Mouse (Mus musculus): Measurements from ENCODE around the gene Zgpat.
A peak's percentile ranks its signal among the peaks of the same experiment; 100 is the strongest.

The Zgpat gene

DNA sequence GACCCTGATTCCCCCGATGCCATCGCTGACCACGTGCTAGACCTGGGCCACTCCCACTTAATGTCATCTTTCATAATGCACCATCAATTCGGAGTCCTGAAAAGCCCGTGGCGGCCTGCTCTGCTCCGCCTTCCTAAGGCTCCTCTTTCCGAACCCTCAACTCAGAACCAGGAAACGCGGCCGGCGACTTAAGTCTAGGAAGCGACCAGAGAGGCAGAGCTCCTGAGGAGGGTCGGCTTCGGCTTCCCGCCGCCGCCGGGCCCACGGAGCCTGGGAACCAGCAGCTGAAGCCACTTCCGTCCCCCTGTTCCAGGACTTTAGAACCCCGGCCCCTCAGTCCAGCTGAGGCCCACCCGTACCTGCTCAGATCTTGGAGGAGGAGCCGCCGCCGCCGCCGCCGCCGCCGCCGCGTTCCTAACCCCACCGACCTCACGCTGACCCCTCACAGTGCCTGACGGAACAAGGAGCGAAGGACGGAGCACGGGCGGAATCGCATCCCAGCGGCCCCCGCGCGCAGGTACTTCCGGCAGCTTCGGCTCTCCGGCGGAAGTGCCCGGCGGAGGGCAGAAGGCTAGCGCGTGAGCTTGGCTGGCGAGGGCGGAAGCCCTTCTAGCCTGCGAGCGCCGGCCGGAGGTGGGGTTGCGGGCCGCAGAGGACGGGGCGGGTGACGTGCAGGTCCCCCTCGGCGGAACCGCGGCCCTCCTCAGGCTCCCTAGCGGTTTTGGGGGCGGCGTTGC is at the start of gene Zgpat, which contains the start of gene Arfrp1:
Zgpat (plus strand) TSS at position 69 of the 737 bp plus-strand sequence.
Arfrp1 (minus strand) TSS at position 545 of the 737 bp plus-strand sequence.
- peak; percentile 91 for DNase-seq (ENCODE audit: low spot score)

DNA sequence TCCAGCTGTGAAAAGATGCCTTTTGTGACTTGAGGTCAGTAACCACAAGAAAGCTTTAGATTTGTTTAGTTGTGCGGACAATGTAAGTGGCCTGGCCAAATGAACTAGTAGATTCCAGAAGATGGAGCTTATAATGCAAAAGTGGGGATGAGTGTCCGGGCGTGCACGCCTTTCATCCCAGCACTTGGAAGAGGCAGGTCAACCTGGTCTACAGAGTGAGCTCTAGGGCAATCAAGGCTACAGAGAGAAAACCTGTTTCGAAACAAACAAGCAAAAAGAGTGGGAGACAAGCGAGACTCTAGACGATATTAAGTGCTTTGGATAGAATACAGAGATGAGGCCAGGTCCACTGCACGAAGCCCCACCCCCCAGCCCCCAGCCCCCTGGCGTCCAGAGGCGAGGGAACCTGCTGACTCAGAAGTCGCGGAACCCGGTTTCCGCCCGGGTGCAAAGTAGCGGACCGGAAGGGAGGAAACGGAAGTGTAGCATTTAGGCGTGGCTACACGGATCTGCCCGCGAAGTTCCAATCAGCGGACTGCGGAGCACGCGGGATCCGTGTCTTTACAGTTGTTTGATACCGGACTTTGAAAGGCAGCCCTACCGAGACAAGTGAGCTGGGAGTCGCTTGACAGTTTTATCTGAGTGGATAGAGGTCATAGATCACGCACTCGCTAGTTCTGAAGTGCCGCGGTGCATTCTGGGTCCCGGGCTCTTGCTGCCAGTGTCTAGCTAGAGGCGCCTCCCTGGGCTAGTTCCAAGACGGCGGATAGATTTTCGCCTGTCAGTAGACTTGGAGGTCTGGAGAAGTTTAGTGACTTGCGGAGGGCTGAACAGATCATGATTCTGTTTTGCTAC is 45.3 kb upstream of the Zgpat start, which contains the start of gene Rtel1:
Rtel1 (plus strand) TSS at position 492 of the 855 bp plus-strand sequence.
- DNase-seq (ENCODE audit: low spot score), result peak; percentile 90

DNA sequence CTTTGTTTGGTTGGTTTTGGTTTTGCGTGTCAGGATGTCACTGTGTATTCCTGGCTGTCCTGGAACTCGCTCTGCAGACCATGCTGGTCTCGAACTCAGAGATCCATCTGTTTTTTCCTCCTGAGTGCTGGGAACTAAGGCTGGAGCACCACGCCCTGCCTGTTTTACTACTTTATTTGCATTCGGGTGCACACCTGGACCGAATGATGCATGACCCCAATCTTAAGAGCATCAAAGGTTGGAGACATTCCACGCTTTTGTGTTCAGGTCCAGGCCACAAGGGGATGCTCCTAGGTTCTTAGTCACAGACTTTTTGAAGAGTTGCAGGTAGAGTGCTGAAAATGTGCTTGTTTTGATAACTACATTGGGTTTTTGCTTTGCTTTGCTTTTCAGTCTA is 44.6 kb upstream of the Zgpat start:
- no peak for DNase-seq (ENCODE audit: low spot score)

DNA sequence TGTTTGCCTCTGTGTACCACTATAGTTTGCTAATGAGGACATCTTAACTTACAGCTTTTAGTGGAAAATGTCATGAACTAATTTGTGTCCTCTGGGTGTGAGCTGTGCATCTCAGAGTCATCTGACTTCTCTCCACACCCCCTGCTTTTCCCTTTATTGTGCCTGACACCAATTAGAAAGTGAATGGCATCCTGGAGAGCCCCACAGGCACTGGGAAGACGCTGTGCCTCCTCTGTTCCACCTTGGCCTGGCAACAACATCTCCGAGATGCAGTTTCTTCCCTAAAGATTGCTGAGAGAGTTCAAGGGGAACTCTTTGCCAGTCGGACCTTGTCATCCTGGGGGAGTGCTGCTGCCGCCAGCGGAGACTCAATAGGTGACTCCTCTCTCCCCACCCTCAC is 42.6 kb upstream of the Zgpat start:
- DNase-seq (ENCODE audit: low spot score), result no peak

DNA sequence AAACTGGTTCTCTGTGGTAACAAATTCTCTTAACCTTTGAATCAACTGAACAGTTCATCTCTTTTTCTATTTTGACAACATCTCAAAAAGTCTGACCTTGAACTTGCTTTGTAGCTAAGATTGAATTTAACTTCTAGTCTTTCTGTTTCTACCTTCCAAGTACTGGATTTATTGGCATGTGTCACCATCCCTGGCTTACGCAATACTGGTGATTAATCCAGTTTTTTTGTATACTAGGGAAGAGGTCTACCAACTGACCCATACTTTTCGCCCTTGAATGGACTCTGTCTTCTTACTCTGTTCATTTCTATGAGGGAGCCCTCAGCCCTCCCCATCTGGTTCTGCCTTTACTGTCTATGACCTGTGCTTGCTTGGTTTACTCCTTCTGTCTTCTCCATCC is 38.6 kb upstream of the Zgpat start:
- DNase-seq (ENCODE audit: low spot score), result no peak

DNA sequence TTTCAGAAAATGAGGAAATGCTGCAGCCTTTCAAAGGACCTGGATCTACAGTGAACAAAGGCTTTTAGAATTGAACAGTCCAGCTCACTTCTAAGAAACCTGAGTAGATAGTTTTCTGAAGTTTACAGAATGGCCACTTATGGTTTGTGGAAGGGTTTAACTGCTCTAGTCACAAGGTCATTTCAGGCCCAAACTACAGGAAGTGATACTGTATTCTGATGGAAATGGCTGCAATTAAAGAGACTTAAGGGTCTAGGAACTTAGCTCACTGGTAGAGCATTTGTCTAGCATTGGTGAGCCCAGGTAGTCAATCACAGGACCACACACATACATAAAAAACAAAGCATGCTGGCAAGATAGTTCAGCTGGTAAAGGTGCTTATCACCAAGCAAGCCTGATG is 32.2 kb upstream of the Zgpat start:
- DNase-seq (ENCODE audit: low spot score), result no peak

DNA sequence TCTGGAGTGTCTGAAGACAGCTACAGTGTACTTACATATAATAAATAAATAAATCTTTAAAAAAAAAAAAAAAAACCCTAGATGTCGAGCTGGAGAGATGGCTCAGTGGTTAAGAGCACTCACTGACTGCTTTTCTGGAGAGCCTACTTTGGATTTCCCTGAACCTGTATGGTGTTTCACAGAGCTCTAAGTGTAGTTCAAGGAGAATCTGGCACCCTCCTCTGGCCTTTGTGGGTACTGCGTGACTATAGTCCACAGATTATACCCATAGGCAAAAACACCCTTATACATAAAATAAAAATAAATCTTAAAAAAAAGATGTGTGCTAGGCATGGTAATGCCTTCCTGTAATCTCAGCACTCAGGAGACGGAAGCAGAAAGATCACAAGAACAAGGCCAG is 30.7 kb upstream of the Zgpat start:
- peak; percentile 22 for DNase-seq (ENCODE audit: low spot score)

DNA sequence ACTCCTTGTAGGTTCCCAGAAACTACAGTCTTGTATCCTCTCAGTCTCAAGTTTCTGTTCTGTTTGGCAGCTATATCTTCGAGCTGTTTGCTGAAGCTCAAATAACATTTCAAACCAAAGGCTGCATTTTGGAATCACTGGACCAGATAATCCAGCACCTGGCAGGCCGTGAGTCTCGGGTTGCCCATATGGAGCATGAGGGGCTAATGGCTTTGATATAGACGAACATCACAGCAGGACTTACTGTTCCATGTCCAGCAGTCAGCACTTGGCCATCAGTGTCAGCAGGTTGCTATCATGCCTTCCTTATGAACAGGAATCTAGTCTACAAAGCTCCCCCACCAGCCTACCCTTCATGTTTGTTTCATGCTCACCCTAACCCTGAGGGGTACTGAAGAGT is 24.3 kb upstream of the Zgpat start:
- DNase-seq (ENCODE audit: low spot score), result no peak

DNA sequence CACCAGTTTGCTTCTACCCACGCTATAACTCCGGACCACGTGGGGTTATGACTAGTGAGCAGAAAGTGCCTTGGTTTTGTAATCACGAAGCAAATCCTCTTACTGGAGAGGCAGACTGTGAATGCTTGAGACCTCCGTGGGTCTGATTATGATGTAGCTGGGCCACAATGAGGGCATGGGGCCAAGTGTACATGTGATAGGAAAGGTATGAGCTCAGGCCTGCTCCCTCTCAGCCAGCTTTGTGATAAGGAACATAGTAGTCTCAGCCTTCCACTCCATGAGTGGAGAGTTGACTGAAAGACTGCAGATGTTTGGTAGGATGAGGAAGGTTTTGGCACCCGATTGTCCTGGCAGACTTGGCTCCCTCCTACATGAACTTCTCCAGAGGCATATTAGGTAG is 22.0 kb upstream of the Zgpat start:
- DNase-seq (ENCODE audit: low spot score), result no peak

DNA sequence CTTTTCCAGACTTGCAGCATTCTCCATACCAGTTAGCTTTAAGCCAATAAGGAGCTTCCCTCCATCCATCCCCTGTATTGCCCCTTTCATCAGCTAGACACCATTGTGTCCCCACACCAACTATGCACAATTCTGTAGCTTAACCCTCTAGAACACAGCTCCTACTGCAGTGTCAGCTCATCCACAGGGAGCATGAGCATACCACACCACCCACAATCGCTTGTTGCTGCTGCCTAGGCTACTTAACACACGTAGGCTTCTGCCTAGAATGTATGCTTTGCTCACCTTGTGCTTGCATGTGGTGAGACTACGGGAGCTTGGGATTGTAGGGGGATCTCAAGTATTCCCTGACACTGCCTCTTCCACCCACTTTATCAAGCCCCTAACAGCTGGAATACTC is 7.9 kb upstream of the Zgpat start:
- no peak for DNase-seq (ENCODE audit: low spot score)

DNA sequence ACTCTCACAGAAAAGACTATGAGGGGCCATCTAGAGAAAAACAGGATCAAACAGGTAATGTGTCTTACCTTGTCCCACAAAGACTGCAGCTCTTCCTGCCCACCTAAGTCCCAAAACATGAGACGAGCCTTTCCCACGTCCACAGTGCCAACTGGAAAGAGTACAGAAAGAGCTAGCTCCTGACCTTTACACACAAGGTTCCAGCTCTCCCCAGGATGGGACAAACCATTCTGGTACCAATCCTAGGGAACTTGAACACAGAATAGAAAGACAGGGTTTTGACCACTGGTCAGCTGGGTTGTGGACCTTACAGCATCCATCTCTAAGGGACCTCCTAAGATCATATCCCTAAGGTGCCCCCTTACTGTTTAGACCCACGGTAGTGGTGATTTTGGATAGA is 782 bp upstream of the Zgpat start:
- DNase-seq (ENCODE audit: low spot score), result no peak

DNA sequence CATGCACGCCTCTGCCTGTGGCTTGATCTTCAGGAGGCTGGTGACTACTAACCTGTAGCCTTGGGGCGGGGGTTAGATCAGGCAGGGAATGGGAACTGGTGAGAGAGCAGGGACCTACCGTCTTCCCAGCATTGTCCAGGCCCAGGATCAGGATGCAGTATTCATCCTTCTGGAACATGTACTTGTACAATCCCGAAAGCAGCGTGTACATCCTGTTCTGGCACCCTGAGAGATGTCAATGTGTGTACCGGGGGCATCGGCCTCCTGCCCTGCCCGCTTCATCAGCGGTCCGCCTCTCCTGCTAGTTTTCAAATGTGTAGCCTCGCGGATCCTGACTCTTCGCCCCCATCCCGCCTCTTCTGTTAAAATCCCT is 255 bp upstream of the Zgpat start:
- peak; percentile 9 for DNase-seq (ENCODE audit: low spot score)

DNA sequence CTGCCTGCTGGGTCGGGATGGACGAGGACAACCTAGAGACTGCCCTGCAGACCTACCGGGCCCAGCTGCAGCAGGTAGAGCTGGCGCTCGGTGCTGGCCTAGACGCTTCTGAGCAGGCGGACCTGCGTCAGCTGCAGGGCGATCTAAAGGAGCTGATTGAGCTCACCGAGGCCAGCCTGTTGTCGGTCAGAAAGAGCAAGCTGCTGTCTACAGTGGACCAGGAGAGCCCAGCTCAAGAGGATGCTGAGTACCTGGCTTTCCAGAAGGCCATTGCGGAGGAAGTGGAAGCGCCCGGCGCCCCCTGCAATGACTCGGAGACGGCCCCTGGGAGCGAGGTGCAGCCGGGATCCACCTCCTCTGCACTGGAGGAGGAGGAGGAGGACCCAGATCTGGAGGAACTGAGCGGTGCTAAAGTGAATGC is 937 bp downstream of the Zgpat start:
- no peak for DNase-seq (ENCODE audit: low spot score)

DNA sequence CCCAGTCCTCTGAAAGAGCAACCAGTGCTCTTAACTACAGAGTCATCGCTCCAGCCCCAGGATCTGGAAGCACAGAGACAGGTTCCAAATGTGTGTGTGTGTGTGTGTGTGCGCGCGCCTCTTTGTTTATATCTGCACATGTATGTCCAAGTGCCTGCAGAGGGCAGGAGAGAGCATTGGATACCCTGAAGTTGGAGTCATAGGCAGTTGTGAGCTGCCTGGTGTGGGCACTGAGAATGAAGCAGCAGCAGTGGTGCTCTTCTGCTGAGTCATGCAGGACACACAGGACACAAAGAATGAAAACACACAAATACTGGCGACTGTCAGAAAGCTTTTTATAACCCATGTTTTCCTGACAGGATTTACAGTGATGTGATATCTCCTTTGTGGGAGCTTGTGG is 5.3 kb downstream of the Zgpat start:
- no peak for DNase-seq (ENCODE audit: low spot score)

DNA sequence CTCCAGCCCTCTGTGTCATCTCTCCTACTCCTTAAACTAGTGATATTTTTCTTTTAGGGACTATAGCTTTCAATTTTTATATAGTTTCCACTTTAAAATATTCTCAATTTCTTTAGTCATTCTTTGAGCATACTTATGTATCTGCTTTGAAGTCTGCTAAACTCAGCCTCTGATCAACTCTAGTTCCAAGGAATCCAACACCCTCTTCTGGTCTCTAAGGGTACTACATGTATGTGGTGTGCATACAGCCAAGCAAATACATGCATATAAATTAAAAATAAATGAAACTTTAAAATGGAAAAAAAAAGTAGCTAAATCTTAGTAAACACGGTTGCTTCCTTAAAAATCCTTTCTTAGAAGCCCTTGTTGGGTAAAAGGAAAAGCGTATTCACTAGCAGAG is 11.1 kb downstream of the Zgpat start:
- no peak for DNase-seq (ENCODE audit: low spot score)

DNA sequence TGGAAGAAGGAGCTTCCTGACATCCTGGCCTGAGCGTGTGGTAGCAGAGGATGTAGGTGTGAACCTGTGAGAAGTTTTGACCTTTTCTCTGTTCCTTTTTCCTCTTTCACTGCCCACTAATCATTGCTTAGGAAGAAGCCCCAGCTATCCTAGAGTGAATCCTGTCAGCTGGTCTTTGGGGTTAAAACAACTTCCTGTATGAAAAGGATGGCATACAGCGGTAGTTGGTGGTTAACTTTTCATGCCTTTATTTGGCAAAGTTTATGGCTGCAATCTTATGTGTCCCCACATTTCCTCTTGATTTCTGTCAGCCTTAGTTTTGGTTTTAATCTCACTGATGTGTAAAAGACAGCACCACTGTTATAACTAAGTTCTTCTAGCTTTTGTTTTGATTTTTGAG is 12.5 kb downstream of the Zgpat start:
- no peak for DNase-seq (ENCODE audit: low spot score)

DNA sequence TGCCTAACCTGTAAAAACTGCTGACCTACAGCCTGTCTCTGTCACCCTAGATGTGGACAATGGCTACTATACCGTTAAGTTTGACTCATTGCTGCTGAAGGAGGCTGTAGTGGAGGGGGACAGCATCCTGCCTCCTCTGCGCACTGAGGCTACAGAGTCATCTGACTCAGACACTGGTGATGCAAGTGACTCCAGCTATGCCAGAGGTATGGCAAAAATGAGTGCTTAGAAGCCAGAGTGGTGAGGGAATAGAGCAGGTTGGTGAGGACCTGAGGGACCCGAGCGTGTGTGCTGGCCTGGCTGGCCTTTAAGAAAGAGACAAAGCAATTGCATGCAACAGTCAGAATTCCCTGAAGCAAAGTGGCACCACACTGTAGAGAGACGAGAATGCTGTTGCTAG is 14.0 kb downstream of the Zgpat start:
- DNase-seq (ENCODE audit: low spot score), result no peak

DNA sequence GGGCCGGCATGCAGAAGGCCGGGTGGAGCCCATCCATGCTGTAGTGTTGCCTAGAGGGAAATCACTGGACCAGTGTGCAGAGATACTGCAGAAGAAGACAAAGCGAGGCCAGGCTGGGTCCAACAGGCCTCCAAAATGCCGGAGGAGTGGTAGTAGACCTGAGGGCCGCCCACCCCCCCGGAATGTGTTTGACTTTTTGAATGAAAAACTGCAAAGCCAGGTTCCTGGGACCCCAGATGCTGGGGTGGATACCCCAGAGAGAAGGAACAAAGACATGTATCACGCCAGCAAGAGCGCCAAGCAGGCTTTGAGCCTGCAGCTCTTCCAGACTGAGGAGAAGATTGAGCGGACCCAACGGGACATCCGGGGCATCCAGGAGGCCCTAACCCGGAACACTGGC is 15.1 kb downstream of the Zgpat start, which contains the start of gene Lime1:
Lime1 (plus strand) TSS at position 301 of the 400 bp plus-strand sequence.
- DNase-seq (ENCODE audit: low spot score), result no peak

DNA sequence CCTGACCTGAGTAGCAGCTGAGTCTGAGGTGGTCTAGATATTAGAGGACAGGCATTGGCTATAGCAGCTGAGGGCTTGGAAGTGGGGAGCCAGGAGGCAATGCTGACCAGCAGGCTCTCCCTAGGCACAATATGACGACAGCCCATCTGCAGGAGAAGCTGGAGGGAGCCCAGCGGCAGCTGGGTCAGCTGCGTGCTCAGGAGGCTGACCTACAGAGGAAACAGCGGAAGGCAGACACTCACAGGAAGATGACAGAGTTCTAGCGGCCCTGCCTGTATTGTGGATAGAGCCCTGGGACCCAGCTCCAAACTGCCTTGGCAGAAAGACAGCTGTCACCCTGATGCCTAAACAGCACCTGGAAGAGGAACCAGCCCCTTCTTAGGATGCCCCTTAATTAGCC is 15.5 kb downstream of the Zgpat start:
- no peak for DNase-seq (ENCODE audit: low spot score)

DNA sequence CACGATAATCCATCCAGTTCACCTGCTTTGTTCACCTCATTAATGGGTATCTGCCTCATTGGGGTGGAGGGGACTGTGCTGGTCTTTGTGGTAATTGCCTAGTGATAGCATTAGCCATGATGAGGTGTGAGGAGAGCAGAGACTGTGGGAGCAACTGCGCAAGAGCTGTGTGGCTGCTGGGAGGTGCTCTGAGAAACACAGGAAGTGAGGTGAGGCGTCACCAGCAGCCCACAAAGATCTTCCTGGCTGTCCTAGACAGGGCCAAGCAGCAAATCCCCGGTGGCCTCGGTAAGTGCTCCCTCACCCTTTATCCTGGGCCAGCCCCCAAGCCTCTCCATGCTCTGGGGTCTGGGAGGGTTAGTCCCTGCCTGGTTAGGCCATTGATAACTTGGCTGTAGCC is 16.4 kb downstream of the Zgpat start:
- DNase-seq (ENCODE audit: low spot score), result no peak

DNA sequence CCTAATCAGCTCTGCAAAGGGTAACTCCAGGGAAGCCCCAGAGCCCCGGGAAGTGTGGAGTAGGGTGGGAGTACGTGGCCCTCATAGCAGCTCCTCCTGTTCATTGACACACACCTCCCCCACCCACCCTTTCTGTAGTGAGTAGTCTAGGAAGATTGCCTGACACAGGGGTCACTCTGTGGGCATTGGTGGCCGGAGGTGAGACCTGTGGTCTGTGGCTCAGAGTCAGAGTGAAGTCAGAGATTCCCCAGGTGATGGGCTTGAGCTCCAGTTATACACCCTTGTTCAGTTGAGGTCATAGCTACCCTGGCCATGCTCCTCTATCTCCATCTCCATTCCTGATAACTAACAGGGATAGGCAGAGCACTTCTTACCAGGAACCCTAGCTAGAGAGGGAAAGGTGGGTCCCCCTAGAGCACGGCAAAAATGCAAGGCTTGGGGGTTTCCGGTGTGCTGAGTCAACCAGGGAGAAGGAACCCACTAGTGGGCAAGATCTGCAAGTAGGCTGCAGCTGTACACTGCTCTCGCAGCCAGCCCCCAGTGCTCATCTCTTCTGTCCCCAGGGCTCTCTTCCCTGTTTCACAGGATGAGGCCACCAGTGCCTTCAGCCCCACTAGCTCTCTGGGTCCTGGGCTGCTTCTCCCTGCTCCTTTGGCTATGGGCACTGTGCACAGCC is 17.0 kb downstream of the Zgpat start:
- no peak for DNase-seq (ENCODE audit: low spot score)

DNA sequence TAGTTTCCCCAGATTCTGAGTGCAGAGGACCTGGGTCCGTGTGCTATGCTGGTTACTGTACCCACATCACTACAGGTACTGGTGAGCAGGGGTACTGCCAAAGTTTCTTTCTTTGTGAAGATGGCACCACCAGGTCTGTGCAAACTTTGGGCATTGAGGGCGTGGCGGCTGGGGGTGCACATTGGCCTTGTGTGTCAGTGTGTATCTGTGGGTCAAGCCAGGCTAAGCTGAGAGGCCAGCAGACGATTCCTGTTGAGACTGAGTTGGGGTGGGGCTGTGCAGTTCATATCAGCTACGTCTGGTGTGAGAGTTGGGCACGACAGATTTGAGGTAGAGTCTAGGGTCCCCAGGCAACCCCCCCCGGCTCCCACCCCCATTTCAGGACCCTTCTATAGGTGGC is 19.7 kb downstream of the Zgpat start:
- no peak for DNase-seq (ENCODE audit: low spot score)

DNA sequence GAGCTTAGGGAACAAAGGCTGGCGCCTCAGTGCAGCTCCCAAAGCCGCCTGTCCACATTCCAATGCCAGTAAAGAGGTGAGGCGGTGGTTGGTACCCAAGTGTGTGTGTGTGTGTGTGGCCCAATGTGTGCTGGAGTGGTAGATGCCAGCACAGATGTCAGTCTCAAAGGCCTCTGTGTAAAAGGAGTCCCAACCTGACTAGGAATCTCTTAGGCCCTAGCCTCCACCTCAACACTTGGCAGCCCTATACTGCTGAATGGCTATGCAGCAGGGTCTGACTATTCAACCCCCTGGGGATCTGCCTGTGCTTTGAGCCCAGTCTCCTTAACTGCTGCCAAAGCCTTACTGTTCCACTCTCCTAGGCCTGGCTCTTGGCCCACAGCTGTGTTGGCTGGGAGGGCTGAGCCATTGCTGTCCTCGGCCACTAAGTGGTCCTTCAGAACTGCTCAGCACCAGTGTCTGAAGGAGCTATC is 20.2 kb downstream of the Zgpat start:
- DNase-seq (ENCODE audit: low spot score), result no peak
